Mouse (Mus musculus) heart, embryonic 16.5 days (tissue): ENCODE measurements around the gene Slc46a3. TPM values are rescaled to one million over a fixed set of nuclear protein-coding genes. Genes with fewer than 3 reads are reported as not detected.
"Not testable (repeated sequence)": the region's sequence is repeated elsewhere in the genome, so short reads cannot be mapped to it uniquely, and the experiment has no call there.

ENCODE experiments used
- ATAC-seq: fragments of 200-750 bp; cut with Nextera tagmentation; replicated peaks from 2 replicates; pipeline ENCODE4 v1.8.0; 2017; ENCODE audit warnings: moderate number of reproducible peaks; ENCODE audit not compliant: insufficient read depth, low FRiP score; ENCODE audit errors: extremely low read depth
- H3K27ac ChIP-seq: fragments of 300-500 bp; sonication (generic); 2 replicates; pipeline ENCODE4 v1.5.1; 2014; ENCODE audit warnings: mild to moderate bottlenecking, low read length, control low read depth, moderate library complexity
- H3K27me3 ChIP-seq: fragments of 300-500 bp; sonication (generic); 2 replicates; pipeline ENCODE4 v1.6.1; 2014; ENCODE audit warnings: low read length, mixed read lengths; ENCODE audit not compliant: control insufficient read depth, insufficient read depth
- H3K36me3 ChIP-seq: fragments of 300-500 bp; sonication (generic); 2 replicates; pipeline ENCODE4 v1.6.1; 2014; ENCODE audit not compliant: control insufficient read depth, insufficient read depth
- H3K4me1 ChIP-seq: fragments of 300-500 bp; sonication (generic); 2 replicates; pipeline ENCODE4 v1.6.1; 2014; ENCODE audit warnings: low read length, mixed read lengths; ENCODE audit not compliant: control insufficient read depth, insufficient read depth
- H3K4me2 ChIP-seq: fragments of 300-500 bp; sonication (generic); 2 replicates; pipeline ENCODE4 v1.6.1; 2014; ENCODE audit warnings: low read depth, mild to moderate bottlenecking, control low read depth, low read length
- H3K4me3 ChIP-seq: fragments of 300-500 bp; sonication (generic); 2 replicates; pipeline ENCODE4 v1.5.1; 2014; ENCODE audit warnings: mild to moderate bottlenecking, control low read depth, low read length
- H3K9ac ChIP-seq: fragments of 300-500 bp; sonication (generic); 2 replicates; pipeline ENCODE4 v1.6.1; 2014; ENCODE audit warnings: low read length, control low read depth
- H3K9me3 ChIP-seq: fragments of 300-500 bp; sonication (generic); replicated peaks from 2 replicates; pipeline ENCODE4 v1.6.1; 2016; ENCODE audit warnings: low read length; ENCODE audit not compliant: control insufficient read depth
- WGBS: fragments of 180-500 bp; shearing (Covaris S2); extraction: QIAGEN DNeasy Blood & Tissue Kit; methylation state at CpG from one replicate; pipeline ENCODE4 v1.1.7; 2014; 5-methylcytosine and 5-hydroxymethylcytosine counted together
- polyA plus RNA-seq: library from polyadenylated mRNA; unstranded; fragments of >200 nt; fragmentation: Nextera tagmentation; extraction: Ambion mirVana; gene quantifications from 2 replicates; pipeline ENCODE4 v1.2.1, GENCODE M21; 2015

The Slc46a3 gene
- polyA plus RNA-seq, 1 experiment from 2014 or later, result 3.8 TPM

DNA sequence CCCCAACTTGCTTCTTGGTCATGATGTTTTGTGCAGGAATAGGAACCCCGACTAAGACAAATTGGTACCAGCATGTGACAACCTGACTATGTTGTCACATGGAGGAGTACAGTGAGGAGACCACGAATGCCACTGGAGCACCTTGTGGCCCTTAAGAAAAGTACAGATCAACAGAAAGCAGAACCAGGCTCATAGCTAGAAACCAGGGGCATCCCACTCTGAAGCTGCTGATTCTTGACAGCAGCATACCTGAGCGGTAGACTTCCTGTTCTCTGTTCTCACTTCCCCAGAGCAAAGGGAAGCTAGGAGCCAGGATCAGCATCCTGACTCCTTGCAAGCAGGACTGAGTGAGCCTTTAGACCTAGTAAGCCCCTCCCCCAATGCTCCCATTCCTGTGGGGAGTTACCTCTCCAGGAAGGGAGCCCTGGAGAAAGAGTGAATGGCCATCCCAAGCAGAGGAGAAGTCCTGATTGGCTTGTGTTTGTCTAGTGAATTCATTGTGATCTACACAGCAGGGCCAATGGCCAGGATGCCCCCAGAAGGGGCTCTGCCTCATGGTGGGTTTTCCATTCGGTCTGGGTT, 4.4 kb upstream of the Slc46a3 start:
- WGBS, result 55% methylated on average over 4 of the region's 4 CpGs
- no peak for ATAC-seq
- no peak overlapping the region for H3K4me3 ChIP-seq
- no peaks in the 10 kb centered on the region for H3K9me3 ChIP-seq
- no peak overlapping the region for H3K27ac ChIP-seq
- no peak overlapping the region for H3K9ac ChIP-seq
- no peaks in the 10 kb centered on the region for H3K27me3 ChIP-seq
- H3K4me2 ChIP-seq, result no peak overlapping the region
- H3K4me1 ChIP-seq, result peaks cover 9% of the 10 kb centered on the region
- no peaks in the 10 kb centered on the region for H3K36me3 ChIP-seq

- Histone ChIP-seq H3K27ac (no peak overlapping the region), H3K36me3 (no peaks in the 10 kb centered on the region), H3K9me3 (no peaks in the 10 kb centered on the region), H3K9ac (no peak overlapping the region), H3K4me3 (no peak overlapping the region), H3K4me1 (peaks cover 16% of the 10 kb centered on the region), H3K4me2 (no peak overlapping the region), H3K27me3 (no peaks in the 10 kb centered on the region)
- ATAC-seq, result no peak
- WGBS, result 65% methylated on average over 2 of the region's 2 CpGs
Observed at GRCm38 (mm10) chr5:147898254-147898653, 3.6 kb upstream of the Slc46a3 start.

GRCm38 (mm10) chr5:147896501-147896900, 1.9 kb upstream of the Slc46a3 start:
- H3K9me3 ChIP-seq, H3K27me3 ChIP-seq, H3K36me3 ChIP-seq, H3K4me3 ChIP-seq, ATAC-seq, H3K4me2 ChIP-seq, H3K27ac ChIP-seq, H3K9ac ChIP-seq: not testable (repeated sequence)
- WGBS, result 78% methylated on average over 4 of the region's 4 CpGs
- peaks cover 18% of the 10 kb centered on the region for H3K4me1 ChIP-seq

GRCm38 (mm10) chr5:147895436-147896198, 1.0 kb upstream of the Slc46a3 start:
- Histone ChIP-seq H3K9ac (peak overlapping the region; percentile 44; the same call in 1 of the 2 replicates), H3K27ac (no peak overlapping the region), H3K36me3 (no peaks in the 10 kb centered on the region), H3K4me2 (peak overlapping the region; percentile 89), H3K4me3 (peak overlapping the region; percentile 68), H3K27me3 (no peaks in the 10 kb centered on the region), H3K4me1 (peaks cover 18% of the 10 kb centered on the region), H3K9me3 (no peaks in the 10 kb centered on the region)
- ATAC-seq, result no peak
- 14% methylated on average over 16 of the region's 16 CpGs for WGBS

GRCm38 (mm10) chr5:147893766-147894454, 705 bp downstream of the Slc46a3 start:
- H3K4me1 ChIP-seq, result peaks cover 18% of the 10 kb centered on the region
- H3K4me3 ChIP-seq, result peak overlapping the region; percentile 68
- no peaks in the 10 kb centered on the region for H3K9me3 ChIP-seq
- H3K27ac ChIP-seq, result no peak overlapping the region
- H3K9ac ChIP-seq, result peak overlapping the region; percentile 53
- H3K36me3 ChIP-seq, result no peaks in the 10 kb centered on the region
- 3% methylated on average over 25 of the region's 25 CpGs for WGBS
- no peak; the same call in 1 of the 2 replicates for ATAC-seq
- no peaks in the 10 kb centered on the region for H3K27me3 ChIP-seq
- peak overlapping the region; percentile 89 for H3K4me2 ChIP-seq

GRCm38 (mm10) chr5:147893143-147893542, 1.5 kb downstream of the Slc46a3 start:
- Histone ChIP-seq H3K4me2 (peak overlapping the region; percentile 89), H3K4me1 (peaks cover 18% of the 10 kb centered on the region), H3K4me3 (peak overlapping the region; percentile 68; the same call in 1 of the 2 replicates), H3K27me3 (no peaks in the 10 kb centered on the region), H3K36me3 (no peaks in the 10 kb centered on the region), H3K9me3 (no peaks in the 10 kb centered on the region), H3K27ac (no peak overlapping the region), H3K9ac (no peak overlapping the region)
- no peak for ATAC-seq
- 13% methylated on average over 9 of the region's 9 CpGs for WGBS

DNA sequence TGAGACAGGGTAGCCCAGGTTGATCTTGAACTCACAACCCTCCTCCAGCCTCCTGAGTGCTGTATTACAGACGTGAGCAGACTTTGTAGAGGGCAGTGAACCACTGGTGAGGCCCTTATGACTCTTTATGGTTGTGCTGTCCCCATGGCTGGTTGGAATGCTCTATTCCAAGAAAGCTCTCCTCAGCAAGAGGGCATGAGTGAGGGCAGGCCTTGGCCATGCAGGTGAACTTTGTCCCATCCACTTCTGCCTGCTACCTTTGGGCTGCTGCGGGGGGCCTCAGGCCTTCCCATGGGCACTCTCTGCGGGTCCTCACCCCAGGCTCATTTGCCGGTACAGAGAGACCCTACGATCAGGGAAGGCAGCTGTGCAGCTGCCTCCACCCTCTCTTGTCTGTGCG, 1.9 kb downstream of the Slc46a3 start:
- Histone ChIP-seq H3K4me1 (peaks cover 18% of the 10 kb centered on the region), H3K27ac (no peak overlapping the region), H3K36me3 (no peaks in the 10 kb centered on the region), H3K27me3 (no peaks in the 10 kb centered on the region), H3K9ac (no peak overlapping the region), H3K9me3 (no peaks in the 10 kb centered on the region), H3K4me2 (no peak overlapping the region), H3K4me3 (no peak overlapping the region)
- 41% methylated on average over 6 of the region's 6 CpGs for WGBS
- ATAC-seq, result no peak

DNA sequence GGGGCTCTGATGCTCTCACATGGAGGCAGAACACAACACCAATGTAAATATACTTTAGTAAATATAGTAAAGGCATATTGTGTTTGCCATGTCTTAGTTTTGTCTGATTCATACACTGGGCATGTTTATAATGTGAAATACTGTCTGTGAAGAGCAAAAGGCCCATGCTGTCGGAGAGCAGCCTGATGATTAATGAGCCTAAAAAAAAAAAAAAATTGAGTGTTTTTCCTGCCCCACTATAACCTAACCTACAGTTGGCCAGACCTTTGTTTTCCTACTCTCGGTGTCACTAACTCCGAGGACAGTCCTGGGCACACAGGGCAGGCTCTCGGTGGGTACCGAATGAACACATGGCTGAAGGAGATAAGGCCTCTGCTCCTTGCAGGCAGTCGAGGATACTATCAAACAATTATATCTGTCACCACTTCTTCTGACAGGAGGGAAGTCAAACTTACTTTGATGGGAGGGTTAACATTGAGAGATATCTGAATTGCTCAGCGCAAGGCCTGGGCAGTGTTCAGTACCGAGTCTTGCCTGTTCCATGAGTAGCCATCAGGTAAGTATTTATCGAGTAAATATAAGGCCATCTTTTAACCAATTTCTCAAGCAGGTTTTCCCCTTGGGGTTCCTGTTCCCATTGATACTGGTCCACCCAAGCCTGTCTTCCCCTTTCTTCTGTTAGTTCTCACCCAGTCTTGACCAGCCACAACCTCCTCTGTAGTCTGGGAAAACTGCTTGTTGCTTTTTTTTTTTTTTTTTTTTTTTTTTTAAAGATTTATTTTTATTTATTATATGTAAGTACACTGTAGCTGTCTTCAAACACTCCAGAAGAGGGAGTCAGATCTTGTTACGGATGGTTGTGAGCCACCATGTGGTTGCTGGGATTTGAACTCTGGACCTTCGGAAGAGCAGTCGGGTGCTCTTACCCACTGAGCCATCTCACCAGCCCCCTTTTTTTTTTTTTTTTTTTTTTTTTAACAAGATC, 6.0 kb downstream of the Slc46a3 start:
- no peak for ATAC-seq
- 36% methylated on average over 9 of the region's 12 CpGs for WGBS
- no peak overlapping the region for H3K27ac ChIP-seq

More for the DNA sequence above, 6.0 kb downstream of the Slc46a3 start:
- no peak overlapping the region for H3K4me2 ChIP-seq
- peaks cover 6% of the 10 kb centered on the region for H3K4me1 ChIP-seq
- H3K9ac ChIP-seq, result no peak overlapping the region
- H3K27me3 ChIP-seq, result no peaks in the 10 kb centered on the region
- no peaks in the 10 kb centered on the region for H3K9me3 ChIP-seq
- no peak overlapping the region for H3K4me3 ChIP-seq
- no peaks in the 10 kb centered on the region for H3K36me3 ChIP-seq
